Mouse (Mus musculus): Measurements from ENCODE around the gene Spesp1.

GRCm38 (mm10) chr9:62245612-62246379, 36.2 kb downstream of the Spesp1 start:
- TF ChIP-seq POLR2A (IDR thresholded peaks at IDR 0.05; ENCODE audit: low read depth, low read length) (no peak), CTCF (conservative IDR thresholded peaks at IDR 0.05; ENCODE audit: insufficient read depth, insufficient read length, low read depth, low read length) (peak; percentile 43)
